Mouse (Mus musculus) ES-E14 (cell line): ENCODE results near the gene P4ha2.

ENCODE experiments used
- MAFK ChIP-seq: IDR thresholded peaks from 2 replicates; pipeline ENCODE4 v1.6.1; 2014; ENCODE audit warnings: mild to moderate bottlenecking, low read depth, low read length, inconsistent platforms; ENCODE audit not compliant: insufficient read depth
- ZC3H11A ChIP-seq: IDR thresholded peaks from 2 replicates; pipeline ENCODE4 v1.6.1; 2012; ENCODE audit warnings: low read depth, mild to moderate bottlenecking, inconsistent platforms, low read length, borderline replicate concordance

DNA sequence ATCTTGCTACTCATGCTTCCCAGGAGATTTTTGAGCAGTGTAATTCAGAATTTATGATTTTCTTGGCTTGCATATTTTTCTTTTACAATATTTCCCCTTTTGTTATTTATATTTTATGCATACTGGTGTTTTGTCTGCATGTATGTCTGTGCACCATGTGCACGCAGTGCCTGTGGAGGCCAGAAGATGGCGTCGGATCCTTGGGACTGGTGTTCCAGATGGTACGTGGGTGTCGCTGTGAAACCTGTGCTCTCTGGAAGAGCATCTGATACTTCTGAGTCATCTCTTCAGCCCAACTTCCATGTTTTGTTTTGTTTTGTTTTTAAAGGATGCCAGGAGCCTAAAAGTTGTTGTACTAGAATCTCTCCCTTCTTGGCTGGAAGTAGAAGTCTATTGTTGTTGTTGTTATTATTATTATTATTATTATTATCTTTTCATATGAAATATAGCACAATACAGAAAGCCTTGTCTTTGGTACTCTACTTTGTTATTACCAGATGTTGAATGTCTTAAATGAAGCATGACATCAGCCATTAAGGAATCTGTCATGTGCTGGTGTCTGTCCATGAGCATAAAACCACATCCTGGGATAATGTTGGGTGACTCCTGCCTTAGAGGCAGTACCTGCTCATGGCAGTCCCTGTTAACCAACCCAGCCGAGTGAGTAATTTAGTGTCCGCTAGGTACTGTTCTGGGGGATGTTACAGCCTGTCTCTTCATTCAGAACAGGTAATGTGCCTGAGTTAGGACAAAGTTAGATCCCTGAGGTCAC is 41.5 kb downstream of the P4ha2 start:
- TF ChIP-seq MAFK (no peak), ZC3H11A (0 out of 2 replicates have a peak, but pooled peaks have one; percentile 25)
